Mouse (Mus musculus) hindbrain, embryonic 16.5 days (tissue): ENCODE data around the gene Eif2b5. TPM values are rescaled to one million over a fixed set of nuclear protein-coding genes. Genes with fewer than 3 reads are reported as not detected.

Source experiments
- ATAC-seq: fragments of 200-750 bp; cut with Nextera tagmentation; 2 replicates; pipeline ENCODE4 v1.8.0; 2017; ENCODE audit warnings: moderate TSS enrichment, moderate library complexity
- H3K27ac ChIP-seq: fragments of 300-500 bp; sonication (generic); 2 replicates; pipeline ENCODE4 v1.5.1; 2014; ENCODE audit warnings: low read depth, mild to moderate bottlenecking, control low read depth, low read length, moderate library complexity
- H3K27me3 ChIP-seq: fragments of 300-500 bp; sonication (generic); replicated peaks from 2 replicates; pipeline ENCODE4 v1.6.1; 2014; ENCODE audit warnings: low read length; ENCODE audit not compliant: control insufficient read depth, insufficient read depth
- H3K36me3 ChIP-seq: fragments of 300-500 bp; sonication (generic); 2 replicates; pipeline ENCODE4 v1.6.1; 2014; ENCODE audit warnings: mild to moderate bottlenecking, low read length, moderate library complexity, mixed read lengths; ENCODE audit not compliant: control insufficient read depth, insufficient read depth
- H3K4me1 ChIP-seq: fragments of 300-500 bp; sonication (generic); 2 replicates; pipeline ENCODE4 v1.6.1; 2014; ENCODE audit warnings: low read depth, low read length; ENCODE audit not compliant: control insufficient read depth, insufficient read depth
- H3K4me2 ChIP-seq: fragments of 300-500 bp; sonication (generic); 2 replicates; pipeline ENCODE4 v1.6.1; 2014; ENCODE audit warnings: mild to moderate bottlenecking, low read length, control low read depth, moderate library complexity
- H3K4me3 ChIP-seq: fragments of 300-500 bp; sonication (generic); 2 replicates; pipeline ENCODE4 v1.5.1; 2014; ENCODE audit warnings: mild to moderate bottlenecking, low read length, control low read depth, moderate library complexity
- H3K9ac ChIP-seq: fragments of 300-500 bp; sonication (generic); 2 replicates; pipeline ENCODE4 v1.6.1; 2014; ENCODE audit warnings: low read depth, mild to moderate bottlenecking, control low read depth, low read length, moderate library complexity
- H3K9me3 ChIP-seq: fragments of 300-500 bp; sonication (generic); 2 replicates; pipeline ENCODE4 v1.6.1; 2014; ENCODE audit warnings: mild to moderate bottlenecking, low read length, moderate library complexity; ENCODE audit not compliant: control insufficient read depth
- WGBS: fragments of 180-500 bp; shearing (Covaris S2); extraction: QIAGEN DNeasy Blood & Tissue Kit; methylation state at CpG from one replicate; pipeline ENCODE4 v1.1.7; 2014; 5-methylcytosine and 5-hydroxymethylcytosine counted together
- polyA plus RNA-seq: library from polyadenylated mRNA; unstranded; fragments of >200 nt; fragmentation: Nextera tagmentation; extraction: Ambion mirVana; gene quantifications from 2 replicates; pipeline ENCODE4 v1.2.1, GENCODE M21; 2015

The Eif2b5 gene
- polyA plus RNA-seq, 1 experiment from 2014 or later: 97.3 TPM

- H3K4me1 ChIP-seq: peaks cover 26% of the 10 kb centered on the region
- no peak overlapping the region for H3K9ac ChIP-seq
- ATAC-seq: no peak
- no peaks in the 10 kb centered on the region for H3K27me3 ChIP-seq
- H3K9me3 ChIP-seq: no peaks in the 10 kb centered on the region
- H3K4me3 ChIP-seq: no peak overlapping the region
- H3K4me2 ChIP-seq: no peak overlapping the region
- peaks cover 36% of the 10 kb centered on the region for H3K36me3 ChIP-seq
- 73% methylated on average over 3 of the region's 3 CpGs for WGBS
- no peak overlapping the region for H3K27ac ChIP-seq
Observed at GRCm38 (mm10) chr16:20539649-20540048, 41.0 kb downstream of the Eif2b5 start.

GRCm38 (mm10) chr16:20540438-20540837 is 41.8 kb downstream of the Eif2b5 start:
- Histone ChIP-seq H3K27ac (no peak overlapping the region), H3K36me3 (peaks cover 40% of the 10 kb centered on the region), H3K4me2 (no peak overlapping the region), H3K9ac (no peak overlapping the region), H3K4me1 (peaks cover 26% of the 10 kb centered on the region), H3K27me3 (no peaks in the 10 kb centered on the region), H3K9me3 (no peaks in the 10 kb centered on the region), H3K4me3 (no peak overlapping the region)
- whole genome bisulfite sequencing: 94% methylated on average over 4 of the region's 4 CpGs
- no peak for ATAC-seq

- Histone ChIP-seq H3K4me1 (peaks cover 17% of the 10 kb centered on the region), H3K4me3 (no peak overlapping the region), H3K27ac (no peak overlapping the region), H3K36me3 (peaks cover 35% of the 10 kb centered on the region), H3K9ac (no peak overlapping the region), H3K27me3 (no peaks in the 10 kb centered on the region), H3K9me3 (no peaks in the 10 kb centered on the region), H3K4me2 (no peak overlapping the region)
- 91% methylated on average over 10 of the region's 10 CpGs for WGBS
- no peak for ATAC-seq
Observed at GRCm38 (mm10) chr16:20545696-20546095, 47.1 kb downstream of the Eif2b5 start.

GRCm38 (mm10) chr16:20547423-20547822 is 48.8 kb downstream of the Eif2b5 start:
- peak overlapping the region; percentile 81; the same call in 1 of the 2 replicates for H3K27ac ChIP-seq
- 63% methylated on average over 5 of the region's 5 CpGs for WGBS
- peaks cover 17% of the 10 kb centered on the region for H3K4me1 ChIP-seq
- H3K9ac ChIP-seq: no peak overlapping the region
- peaks cover 38% of the 10 kb centered on the region for H3K36me3 ChIP-seq
- H3K9me3 ChIP-seq: no peaks in the 10 kb centered on the region
- H3K4me3 ChIP-seq: peak overlapping the region; percentile 88
- peak overlapping the region; percentile 75 for H3K4me2 ChIP-seq
- H3K27me3 ChIP-seq: no peaks in the 10 kb centered on the region
- no peak for ATAC-seq

GRCm38 (mm10) chr16:20548096-20548948 is 49.7 kb downstream of the Eif2b5 start, which contains the start of gene Abcf3:
Abcf3 (plus strand) TSS chr16:20548577.
- H3K27me3 ChIP-seq: no peaks in the 10 kb centered on the region
- peak within 1 kb of the TSS; percentile 91 for H3K9ac ChIP-seq
- peak; percentile 99 for ATAC-seq
- peak within 1 kb of the TSS; percentile 89 for H3K4me2 ChIP-seq
- peaks cover 37% of the 10 kb centered on the region for H3K36me3 ChIP-seq
- H3K4me3 ChIP-seq: peak within 1 kb of the TSS; percentile 88
- peaks cover 17% of the 10 kb centered on the region for H3K4me1 ChIP-seq
- H3K27ac ChIP-seq: peak within 1 kb of the TSS; percentile 81
- WGBS: under 1% methylated on average over 56 of the region's 56 CpGs
- no peaks in the 10 kb centered on the region for H3K9me3 ChIP-seq

- H3K36me3 ChIP-seq: peaks cover 36% of the 10 kb centered on the region
Observed at GRCm38 (mm10) chr16:20549161-20549560, 50.5 kb downstream of the Eif2b5 start.

GRCm38 (mm10) chr16:20551691-20552090 is 53.1 kb downstream of the Eif2b5 start:
- Histone ChIP-seq H3K9ac (no peak overlapping the region), H3K4me2 (no peak overlapping the region), H3K27me3 (no peaks in the 10 kb centered on the region), H3K36me3 (peaks cover 40% of the 10 kb centered on the region), H3K4me3 (no peak overlapping the region), H3K4me1 (peaks cover 17% of the 10 kb centered on the region), H3K9me3 (no peaks in the 10 kb centered on the region), H3K27ac (no peak overlapping the region)
- WGBS: over 99% methylated on average over 5 of the region's 5 CpGs
- ATAC-seq: no peak

More at GRCm38 (mm10) chr16:20549161-20549560, 50.5 kb downstream of the Eif2b5 start:
- peaks cover 17% of the 10 kb centered on the region for H3K4me1 ChIP-seq
- peak overlapping the region; percentile 88 for H3K4me3 ChIP-seq
- no peaks in the 10 kb centered on the region for H3K9me3 ChIP-seq
- peak overlapping the region; percentile 89 for H3K4me2 ChIP-seq
- 53% methylated on average over 9 of the region's 9 CpGs for WGBS
- H3K9ac ChIP-seq: peak overlapping the region; percentile 91
- ATAC-seq: no peak
- H3K27ac ChIP-seq: no peak overlapping the region
- no peaks in the 10 kb centered on the region for H3K27me3 ChIP-seq

GRCm38 (mm10) chr16:20552594-20552993 is 54.0 kb downstream of the Eif2b5 start:
- Histone ChIP-seq H3K27ac (no peak overlapping the region), H3K9ac (no peak overlapping the region), H3K4me2 (no peak overlapping the region), H3K36me3 (peaks cover 43% of the 10 kb centered on the region), H3K4me3 (no peak overlapping the region), H3K4me1 (peaks cover 16% of the 10 kb centered on the region), H3K27me3 (no peaks in the 10 kb centered on the region), H3K9me3 (no peaks in the 10 kb centered on the region)
- no peak for ATAC-seq
- 95% methylated on average over 1 of the region's 1 CpGs for WGBS

- 95% methylated on average over 6 of the region's 6 CpGs for WGBS
- Histone ChIP-seq H3K27ac (no peak overlapping the region), H3K36me3 (peaks cover 63% of the 10 kb centered on the region), H3K4me3 (no peak overlapping the region), H3K4me1 (peaks cover 1% of the 10 kb centered on the region), H3K4me2 (no peak overlapping the region), H3K9me3 (no peaks in the 10 kb centered on the region), H3K27me3 (no peaks in the 10 kb centered on the region), H3K9ac (no peak overlapping the region)
- no peak for ATAC-seq
Observed at GRCm38 (mm10) chr16:20555000-20555399, 56.4 kb downstream of the Eif2b5 start.
